ENCODE assay signal across 12 mouse cellular contexts in genomic region chr5:44922129-44922775, GRCm38 (mm10).
DNase-seq lines count a peak whose midpoint lies in the region; ATAC-seq lines count a peak whose summit lies in the region.
"Had no signal": no experiment of that assay in that cellular context is flagged by ENCODE, and none has a peak within 500 bp of the region (broad histone marks: within the 10 kb centered on the region; RNA-seq: fewer than 3 reads in every experiment).

No protein-coding gene starts in this region.

- H3K36me3 ChIP-seq in forebrain, embryonic 10.5 days (replicated peaks), result no peaks in the 10 kb centered on the region
- no peaks in the 10 kb centered on the region for H3K36me3 ChIP-seq in forebrain, embryonic 12.5 days (replicated peaks)
- no peaks in the 10 kb centered on the region for H3K36me3 ChIP-seq in neural tube, embryonic 15.5 days

- no peak overlapping the region for H3K4me3 ChIP-seq in forebrain, embryonic 10.5 days
- no peak overlapping the region for H3K4me3 ChIP-seq in forebrain, embryonic 12.5 days (replicated peaks)
- no peak overlapping the region for H3K4me3 ChIP-seq in neural tube, embryonic 15.5 days (replicated peaks)
- H3K4me3 ChIP-seq: forebrain, embryonic 13.5 days had no signal

- H3K4me1 ChIP-seq in forebrain, embryonic 10.5 days, result peaks cover 15% of the 10 kb centered on the region
- peaks cover 4% of the 10 kb centered on the region for H3K4me1 ChIP-seq in forebrain, embryonic 12.5 days
- 0 out of 2 replicates have a peak, but pooled peaks cover 2% of the 10 kb centered on the region for H3K4me1 ChIP-seq in neural tube, embryonic 15.5 days
- H3K4me1 ChIP-seq: forebrain, embryonic 13.5 days had no signal

- H3K9me3 ChIP-seq in forebrain, embryonic 10.5 days, result no peaks in the 10 kb centered on the region
- H3K9me3 ChIP-seq in forebrain, embryonic 12.5 days, result no peaks in the 10 kb centered on the region
- H3K9me3 ChIP-seq in neural tube, embryonic 15.5 days (replicated peaks), result no peaks in the 10 kb centered on the region
- H3K9me3 ChIP-seq: forebrain, embryonic 13.5 days had no signal

- peak; percentile 33 for DNase-seq in forebrain, embryonic 10.5 days (ENCODE audit: extremely low spot score, low spot score)
- DNase-seq in neural tube, embryonic 10.5 days (ENCODE audit: extremely low spot score, low spot score), result peak; percentile 36
- DNase-seq in hindlimb bud, embryonic 11.5 days (ENCODE audit: extremely low spot score, low read depth, low spot score), result peak; percentile 97
- DNase-seq in skeletal muscle tissue, adult 2 months (ENCODE audit: low read depth, low spot score), result peak; percentile 14
- DNase-seq in spleen, postnatal 14 days (ENCODE audit: low spot score in 2 of 2), result no peak
- no peak for DNase-seq in thymus, postnatal 36 days
- DNase-seq: adrenal gland, adult 8-10 months; cerebellum, postnatal 14 days had no signal

- peak overlapping the region; percentile 67; the same call in 1 of the 2 replicates for H3K27ac ChIP-seq in forebrain, embryonic 10.5 days
- H3K27ac ChIP-seq in forebrain, embryonic 12.5 days, result no peak overlapping the region
- H3K27ac ChIP-seq in neural tube, embryonic 15.5 days (replicated peaks), result no peak overlapping the region
- H3K27ac ChIP-seq: forebrain, embryonic 13.5 days; macrophage had no signal

- H3K9ac ChIP-seq in forebrain, embryonic 12.5 days, result no peak overlapping the region
- no peak overlapping the region for H3K9ac ChIP-seq in neural tube, embryonic 15.5 days (replicated peaks)
- H3K9ac ChIP-seq: forebrain, embryonic 13.5 days had no signal

- no peak overlapping the region for H3K4me2 ChIP-seq in forebrain, embryonic 12.5 days
- H3K4me2 ChIP-seq in neural tube, embryonic 15.5 days, result no peak overlapping the region
- H3K4me2 ChIP-seq: forebrain, embryonic 13.5 days had no signal

- WGBS in forebrain, embryonic 10.5 days, result 59% methylated on average over 2 of the region's 2 CpGs
- 79% methylated on average over 2 of the region's 2 CpGs for WGBS in forebrain, embryonic 12.5 days
- WGBS in neural tube, embryonic 15.5 days, result 30% methylated on average over 2 of the region's 2 CpGs

- ATAC-seq in forebrain, embryonic 12.5 days (ENCODE audit: low FRiP score), result no peak
- no peak for ATAC-seq in neural tube, embryonic 15.5 days (ENCODE audit: low FRiP score)
- ATAC-seq: forebrain, embryonic 13.5 days had no signal

- no peaks in the 10 kb centered on the region for H3K27me3 ChIP-seq in forebrain, embryonic 10.5 days (ENCODE audit: poor library complexity, severe bottlenecking)
- H3K27me3 ChIP-seq in forebrain, embryonic 12.5 days, result no peaks in the 10 kb centered on the region
- no peaks in the 10 kb centered on the region for H3K27me3 ChIP-seq in neural tube, embryonic 15.5 days (replicated peaks)
- H3K27me3 ChIP-seq: forebrain, embryonic 13.5 days had no signal

Comparison
In these comparisons a context has a peak if more than half of its experiments do, and no peak if none do; other contexts are left out.
1. DNase-seq: peak in forebrain, embryonic 10.5 days (single experiment), neural tube, embryonic 10.5 days (single experiment), hindlimb bud, embryonic 11.5 days (single experiment) and skeletal muscle tissue, adult 2 months (single experiment); none in spleen, postnatal 14 days (0 of 2) and thymus, postnatal 36 days (0 of 2).